Mouse (Mus musculus) granulocyte monocyte progenitor cell, adult 5-6 weeks (primary cell): ENCODE results near the gene Mdc1. TPM values are rescaled to one million over a fixed set of nuclear protein-coding genes. Genes with fewer than 3 reads are reported as not detected.
A peak's percentile ranks its signal among the peaks of the same experiment; 100 is the strongest.

Experiments
- ATAC-seq: replicated peaks from 2 replicates; pipeline ENCODE4 v1.8.0; 2016; ENCODE audit warnings: mild to moderate bottlenecking, moderate TSS enrichment, inconsistent platforms; ENCODE audit not compliant: poor library complexity, severe bottlenecking
- total RNA-seq, 2 experiments: library from RNA; stranded (forward) in 1 of 2; stranded (reverse) in 1 of 2; fragments of 200-712, 200-1000 nt in 1 of 2; fragments of >200 nt in 1 of 2; fragmentation: Nextera tagmentation in 1 of 2; gene quantifications; 2 replicates each; pipeline ENCODE4 v1.2.3; 2014 to 2017

The Mdc1 gene
- total RNA-seq (2014; fragmentation: Nextera tagmentation): 103 and 159 TPM in 2 replicates
- total RNA-seq (2017): 23.7 and 28.6 TPM in 2 replicates

GRCm38 (mm10) chr17:35841076-35841950 is at the start of gene Mdc1:
Mdc1 (plus strand) TSS chr17:35841515.
- ATAC-seq: peak; percentile 71

GRCm38 (mm10) chr17:35792837-35793236 is 48.5 kb upstream of the Mdc1 start:
- no peak for ATAC-seq

GRCm38 (mm10) chr17:35795099-35795498 is 46.2 kb upstream of the Mdc1 start:
- ATAC-seq: peak; percentile 21; the same call in 1 of the 2 replicates

- no peak for ATAC-seq
Measured at GRCm38 (mm10) chr17:35795656-35796055, 45.7 kb upstream of the Mdc1 start.

- ATAC-seq: no peak
Measured at GRCm38 (mm10) chr17:35796835-35797234, 44.5 kb upstream of the Mdc1 start.

- ATAC-seq: no peak
Measured at GRCm38 (mm10) chr17:35800905-35801304, 40.4 kb upstream of the Mdc1 start.

GRCm38 (mm10) chr17:35803020-35803419 is 38.3 kb upstream of the Mdc1 start:
- ATAC-seq: no peak

- no peak for ATAC-seq
Measured at GRCm38 (mm10) chr17:35803858-35804399, 37.4 kb upstream of the Mdc1 start.

- peak; percentile 76 for ATAC-seq
Measured at GRCm38 (mm10) chr17:35808073-35808472, 33.2 kb upstream of the Mdc1 start.

- 0 out of 2 replicates have a peak, but pooled peaks have one; percentile 21 for ATAC-seq
Measured at GRCm38 (mm10) chr17:35809395-35809794, 31.9 kb upstream of the Mdc1 start.

- ATAC-seq: no peak
Measured at GRCm38 (mm10) chr17:35810900-35811648, 30.2 kb upstream of the Mdc1 start.

- no peak for ATAC-seq
Measured at GRCm38 (mm10) chr17:35812307-35812706, 29.0 kb upstream of the Mdc1 start.

GRCm38 (mm10) chr17:35812736-35813135 is 28.6 kb upstream of the Mdc1 start:
- ATAC-seq: no peak

GRCm38 (mm10) chr17:35813245-35813647 is 28.1 kb upstream of the Mdc1 start:
- ATAC-seq: peak; percentile 76

GRCm38 (mm10) chr17:35813653-35814052 is 27.7 kb upstream of the Mdc1 start:
- peak; percentile 37 for ATAC-seq

GRCm38 (mm10) chr17:35814678-35815077 is 26.6 kb upstream of the Mdc1 start:
- ATAC-seq: peak; percentile 23; the same call in 1 of the 2 replicates

- ATAC-seq: no peak
Measured at GRCm38 (mm10) chr17:35815836-35816235, 25.5 kb upstream of the Mdc1 start.

- no peak for ATAC-seq
Measured at GRCm38 (mm10) chr17:35816686-35817085, 24.6 kb upstream of the Mdc1 start.

- no peak for ATAC-seq
Measured at GRCm38 (mm10) chr17:35817226-35817625, 24.1 kb upstream of the Mdc1 start.

GRCm38 (mm10) chr17:35820111-35820510 is 21.2 kb upstream of the Mdc1 start:
- no peak for ATAC-seq
